Mouse (Mus musculus) mouse trophoblast stem cell (cell line): ENCODE measurements around the gene Klf2.

Experiments used
- in situ Hi-C, 2 experiments: fragments of 300-500 bp; cut with MseI, MboI; formaldehyde crosslinking; loops; 2 replicates in 1 of 2; 3 replicates in 1 of 2; pipeline ENCODE4 v1.15.1; 2025

Gene Klf2

GRCm38 (mm10) chr8:72366435-72366834 is 47.6 kb downstream of the Klf2 start:
- in situ Hi-C loops = loop anchor here (10.0 kb wide), 1 partner anchor 102 kb away; no protein-coding TSS in a partner anchor
